Mouse (Mus musculus) liver, embryonic 11.5 days (tissue): Measurements from ENCODE around the gene Bace2. TPM values are rescaled to one million over a fixed set of nuclear protein-coding genes. Genes with fewer than 3 reads are reported as not detected.

Source experiments
- ATAC-seq: fragments of 200-750 bp; cut with Nextera tagmentation; replicated peaks from 2 replicates; pipeline ENCODE4 v1.8.0; 2017; ENCODE audit warnings: moderate number of reproducible peaks, mild to moderate bottlenecking, moderate TSS enrichment, moderate library complexity; ENCODE audit not compliant: low FRiP score
- DNase-seq: peaks from one replicate; pipeline ENCODE4 v3.0.0-alpha.2; 2017; ENCODE audit warnings: low spot score
- H3K27ac ChIP-seq: fragments of 300-500 bp; sonication (generic); 2 replicates; pipeline ENCODE4 v1.5.1; 2014; ENCODE audit warnings: mild to moderate bottlenecking, low read depth, low read length, control low read depth
- H3K27me3 ChIP-seq: fragments of 300-500 bp; sonication (generic); replicated peaks from 2 replicates; pipeline ENCODE4 v1.6.1; 2014; ENCODE audit warnings: low read length, mixed read lengths; ENCODE audit not compliant: control insufficient read depth, insufficient read depth
- H3K36me3 ChIP-seq: fragments of 300-500 bp; sonication (generic); 2 replicates; pipeline ENCODE4 v1.6.1; 2014; ENCODE audit warnings: mild to moderate bottlenecking, low read length, moderate library complexity, mixed read lengths; ENCODE audit not compliant: control insufficient read depth, insufficient read depth
- H3K4me1 ChIP-seq: fragments of 300-500 bp; sonication (generic); replicated peaks from 2 replicates; pipeline ENCODE4 v1.6.1; 2014; ENCODE audit warnings: low read length, mixed read lengths; ENCODE audit not compliant: control insufficient read depth, insufficient read depth
- H3K4me2 ChIP-seq: fragments of 300-500 bp; sonication (generic); 2 replicates; pipeline ENCODE4 v1.6.1; 2014; ENCODE audit warnings: mild to moderate bottlenecking, control low read depth, moderate library complexity
- H3K4me3 ChIP-seq: fragments of 300-500 bp; sonication (generic); 2 replicates; pipeline ENCODE4 v1.5.1; 2014; ENCODE audit warnings: low read depth, low read length, control low read depth
- H3K9ac ChIP-seq: fragments of 300-500 bp; sonication (generic); 2 replicates; pipeline ENCODE4 v1.6.1; 2014; ENCODE audit warnings: low read depth, low read length, control low read depth
- H3K9me3 ChIP-seq: fragments of 300-500 bp; sonication (generic); 2 replicates; pipeline ENCODE4 v1.6.1; 2016; ENCODE audit warnings: low read length, inconsistent platforms, mixed read lengths; ENCODE audit not compliant: control insufficient read depth
- WGBS: fragments of 180-500 bp; shearing (Covaris S2); extraction: QIAGEN DNeasy Blood & Tissue Kit; methylation state at CpG from one replicate; pipeline ENCODE4 v1.1.7; 2014; 5-methylcytosine and 5-hydroxymethylcytosine counted together
- polyA plus RNA-seq: library from polyadenylated mRNA; unstranded; fragments of >200 nt; fragmentation: Nextera tagmentation; extraction: Ambion mirVana; gene quantifications from 2 replicates; pipeline ENCODE4 v1.2.1, GENCODE M21; 2014

Bace2 gene
- polyA plus RNA-seq, 1 experiment from 2014 or later, result 6.4 TPM

DNA sequence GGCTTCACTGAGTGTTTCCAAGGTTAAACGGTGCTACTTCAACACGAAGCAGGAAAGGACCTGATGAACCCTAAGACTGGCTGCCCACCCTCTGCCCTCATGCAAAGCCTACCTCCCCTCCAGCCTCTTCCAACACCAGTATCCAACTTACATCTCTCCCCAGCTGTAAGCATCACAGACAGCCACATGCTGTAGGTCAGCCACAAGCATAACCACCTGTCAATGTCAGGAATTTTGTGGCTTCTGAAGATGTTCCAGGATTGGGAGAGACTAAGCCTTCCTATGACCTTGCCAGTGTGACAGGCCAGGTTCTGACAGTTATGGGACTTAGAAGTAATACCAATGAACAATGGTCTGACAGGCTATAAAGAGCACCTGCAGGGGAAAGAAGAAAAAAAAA lies 27.9 kb upstream of the Bace2 start:
- DNase-seq, result no peak
- no peaks in the 10 kb centered on the region for H3K27me3 ChIP-seq
- no peaks in the 10 kb centered on the region for H3K36me3 ChIP-seq
- no peaks in the 10 kb centered on the region for H3K4me1 ChIP-seq
- no peak for ATAC-seq
- no peak overlapping the region for H3K4me2 ChIP-seq
- H3K4me3 ChIP-seq, result no peak overlapping the region
- H3K9ac ChIP-seq, result no peak overlapping the region
- no peak overlapping the region for H3K27ac ChIP-seq
- H3K9me3 ChIP-seq, result no peaks in the 10 kb centered on the region
- WGBS, result 73% methylated on average over 2 of the region's 2 CpGs

GRCm38 (mm10) chr16:97353013-97353412 lies 3.5 kb upstream of the Bace2 start:
- Histone ChIP-seq H3K9ac (no peak overlapping the region), H3K4me1 (peaks cover 3% of the 10 kb centered on the region; the same call in 1 of the 2 replicates), H3K4me3 (no peak overlapping the region), H3K9me3 (no peaks in the 10 kb centered on the region), H3K27ac (no peak overlapping the region), H3K36me3 (no peaks in the 10 kb centered on the region), H3K4me2 (no peak overlapping the region), H3K27me3 (peaks cover 28% of the 10 kb centered on the region)
- no peak for ATAC-seq
- WGBS, result 60% methylated on average over 2 of the region's 2 CpGs
- no peak for DNase-seq

- H3K4me3 ChIP-seq, result no peak overlapping the region
- DNase-seq (no peak), ATAC-seq (no peak)
- 63% methylated on average over 2 of the region's 2 CpGs for WGBS
- peaks cover 30% of the 10 kb centered on the region for H3K27me3 ChIP-seq
- H3K4me2 ChIP-seq, result no peak overlapping the region
- no peaks in the 10 kb centered on the region for H3K9me3 ChIP-seq
- no peaks in the 10 kb centered on the region for H3K36me3 ChIP-seq
- no peak overlapping the region for H3K27ac ChIP-seq
- no peak overlapping the region for H3K9ac ChIP-seq
- peaks cover 3% of the 10 kb centered on the region; the same call in 1 of the 2 replicates for H3K4me1 ChIP-seq
These were observed 1.9 kb upstream of the Bace2 start for GRCm38 (mm10) chr16:97354632-97355031.

GRCm38 (mm10) chr16:97357188-97357821 lies 763 bp downstream of the Bace2 start:
- no peak overlapping the region for H3K9ac ChIP-seq
- no peaks in the 10 kb centered on the region for H3K36me3 ChIP-seq
- 2% methylated on average over 25 of the region's 25 CpGs for WGBS
- H3K9me3 ChIP-seq, result no peaks in the 10 kb centered on the region
- DNase-seq, result peak; percentile 40
- H3K4me3 ChIP-seq, result peak overlapping the region; percentile 57
- H3K4me1 ChIP-seq, result peaks cover 3% of the 10 kb centered on the region; the same call in 1 of the 2 replicates
- no peak overlapping the region for H3K27ac ChIP-seq
- ATAC-seq, result 0 out of 2 replicates have a peak, but pooled peaks have one; percentile 43
- peak overlapping the region; percentile 92 for H3K4me2 ChIP-seq
- H3K27me3 ChIP-seq, result peaks cover 30% of the 10 kb centered on the region

DNA sequence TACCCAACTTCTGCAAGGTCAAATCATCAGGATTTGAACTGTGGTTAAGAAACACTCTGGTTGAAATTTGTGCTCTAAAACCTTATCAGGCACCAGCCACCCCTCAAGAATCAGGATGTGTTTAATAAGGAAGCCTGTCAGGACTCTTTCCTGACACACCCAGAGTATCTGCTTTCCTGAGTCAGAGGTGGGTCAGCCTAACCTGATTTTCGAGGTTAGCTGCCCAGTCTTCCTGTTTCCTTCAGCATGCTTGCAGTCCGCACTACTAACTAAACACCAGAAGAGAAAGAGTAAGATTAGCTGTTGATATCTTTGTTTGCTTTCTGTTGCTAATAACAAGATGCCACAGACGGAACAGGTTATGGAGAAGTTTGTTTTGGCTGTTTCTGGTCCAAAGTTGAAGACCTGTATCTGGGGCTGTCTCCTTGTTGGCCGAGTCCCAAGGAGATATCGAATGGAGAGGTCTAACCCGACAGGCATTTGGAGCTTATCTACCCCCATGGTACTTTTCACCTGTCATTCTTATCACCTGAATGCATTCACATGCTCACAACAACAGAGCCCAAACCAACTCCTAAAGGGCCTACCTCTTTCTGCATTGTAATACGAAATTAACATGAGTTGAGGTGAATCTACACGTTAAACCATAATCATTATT lies 5.8 kb downstream of the Bace2 start:
- 45% methylated on average over 8 of the region's 8 CpGs for WGBS
- H3K4me1 ChIP-seq, result no peaks in the 10 kb centered on the region
- no peak overlapping the region for H3K27ac ChIP-seq
- H3K36me3 ChIP-seq, result no peaks in the 10 kb centered on the region
- no peak overlapping the region for H3K4me3 ChIP-seq
- no peak for ATAC-seq
- peaks cover 9% of the 10 kb centered on the region for H3K27me3 ChIP-seq
- DNase-seq, result no peak
- H3K4me2 ChIP-seq, result no peak overlapping the region
- H3K9me3 ChIP-seq, result no peaks in the 10 kb centered on the region
- H3K9ac ChIP-seq, result no peak overlapping the region

- DNase-seq, result no peak
- H3K9me3 ChIP-seq, result no peaks in the 10 kb centered on the region
- H3K9ac ChIP-seq, result no peak overlapping the region
- no peaks in the 10 kb centered on the region for H3K27me3 ChIP-seq
- no peaks in the 10 kb centered on the region for H3K36me3 ChIP-seq
- H3K4me3 ChIP-seq, result no peak overlapping the region
- no peak for ATAC-seq
- 55% methylated on average over 2 of the region's 2 CpGs for WGBS
- H3K4me1 ChIP-seq, result no peaks in the 10 kb centered on the region
- no peak overlapping the region for H3K27ac ChIP-seq
- no peak overlapping the region for H3K4me2 ChIP-seq
These were observed 9.6 kb downstream of the Bace2 start for GRCm38 (mm10) chr16:97366141-97366540.

GRCm38 (mm10) chr16:97370258-97370657 lies 13.7 kb downstream of the Bace2 start:
- 81% methylated on average over 4 of the region's 4 CpGs for WGBS
- H3K4me3 ChIP-seq, result no peak overlapping the region
- no peaks in the 10 kb centered on the region for H3K36me3 ChIP-seq
- no peaks in the 10 kb centered on the region for H3K27me3 ChIP-seq
- no peaks in the 10 kb centered on the region for H3K4me1 ChIP-seq
- no peaks in the 10 kb centered on the region for H3K9me3 ChIP-seq
- no peak for ATAC-seq
- no peak overlapping the region for H3K27ac ChIP-seq
- no peak for DNase-seq
- H3K4me2 ChIP-seq, result no peak overlapping the region
- no peak overlapping the region for H3K9ac ChIP-seq

DNA sequence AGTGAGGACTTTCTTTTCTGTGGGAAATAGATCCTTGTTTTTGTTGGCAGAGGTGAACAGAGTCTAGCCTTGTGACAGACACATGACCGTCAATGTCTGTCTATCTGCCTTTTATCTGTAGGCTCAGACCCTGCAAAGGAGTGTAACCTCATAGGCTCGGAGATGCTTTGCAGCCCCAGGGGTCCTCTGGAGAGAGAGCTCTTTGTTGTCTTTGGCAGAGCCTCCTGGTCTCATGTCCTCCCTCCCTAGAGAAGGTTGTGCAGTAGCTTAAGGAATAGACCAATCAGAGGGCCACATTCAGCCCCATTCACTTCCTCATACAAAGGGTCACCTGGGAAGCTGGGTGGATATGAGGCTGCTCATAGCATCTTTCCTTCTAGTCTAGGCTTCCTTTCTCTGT lies 31.4 kb downstream of the Bace2 start:
- H3K4me2 ChIP-seq, result no peak overlapping the region
- no peak overlapping the region for H3K27ac ChIP-seq
- H3K4me1 ChIP-seq, result no peaks in the 10 kb centered on the region; the same call in 1 of the 2 replicates
- H3K9ac ChIP-seq, result no peak overlapping the region
- H3K36me3 ChIP-seq, result no peaks in the 10 kb centered on the region
- WGBS, result 48% methylated on average over 2 of the region's 2 CpGs
- DNase-seq, result peak; percentile 28
- no peak overlapping the region for H3K4me3 ChIP-seq
- no peak for ATAC-seq
- H3K27me3 ChIP-seq, result no peaks in the 10 kb centered on the region
- no peaks in the 10 kb centered on the region for H3K9me3 ChIP-seq

- no peak overlapping the region for H3K27ac ChIP-seq
- no peaks in the 10 kb centered on the region; the same call in 1 of the 2 replicates for H3K4me1 ChIP-seq
- H3K36me3 ChIP-seq, result no peaks in the 10 kb centered on the region
- ATAC-seq (no peak; the same call in 1 of the 2 replicates), DNase-seq (no peak)
- no peak overlapping the region for H3K4me3 ChIP-seq
- H3K4me2 ChIP-seq, result no peak overlapping the region
- no peaks in the 10 kb centered on the region for H3K9me3 ChIP-seq
- 0 out of 2 replicates have a peak, but pooled peaks cover 3% of the 10 kb centered on the region for H3K27me3 ChIP-seq
- no peak overlapping the region for H3K9ac ChIP-seq
- WGBS, result 19% methylated on average over 2 of the region's 2 CpGs
These were observed 34.7 kb downstream of the Bace2 start for GRCm38 (mm10) chr16:97391289-97391688.
